Mouse (Mus musculus) embryonic facial prominence, embryonic 14.5 days (tissue): ENCODE results near the gene Actr10. TPM values are rescaled to one million over a fixed set of nuclear protein-coding genes. Genes with fewer than 3 reads are reported as not detected.

Experiments used
- ATAC-seq: fragments of 200-750 bp; cut with Nextera tagmentation; 2 replicates; pipeline ENCODE4 v1.8.0; 2017; ENCODE audit warnings: low read depth, moderate number of reproducible peaks, moderate TSS enrichment
- DNase-seq: peaks from one replicate; pipeline ENCODE4 v3.0.0-alpha.2; 2015; ENCODE audit warnings: low spot score
- H3K27ac ChIP-seq: fragments of 300-500 bp; sonication (generic); replicated peaks from 2 replicates; pipeline ENCODE4 v1.5.1; 2014; ENCODE audit warnings: low read depth, mild to moderate bottlenecking, low read length, moderate library complexity
- H3K27me3 ChIP-seq: fragments of 300-500 bp; sonication (generic); replicated peaks from 2 replicates; pipeline ENCODE4 v1.6.1; 2014; ENCODE audit warnings: low read length; ENCODE audit not compliant: control insufficient read depth, insufficient read depth
- H3K36me3 ChIP-seq: fragments of 300-500 bp; sonication (generic); 2 replicates; pipeline ENCODE4 v1.6.1; 2014; ENCODE audit warnings: low read length, mixed read lengths; ENCODE audit not compliant: control insufficient read depth, insufficient read depth
- H3K4me1 ChIP-seq: fragments of 300-500 bp; sonication (generic); 2 replicates; pipeline ENCODE4 v1.6.1; 2014; ENCODE audit warnings: antibody characterized with exemption, low read length; ENCODE audit not compliant: control insufficient read depth, insufficient read depth
- H3K4me2 ChIP-seq: fragments of 300-500 bp; sonication (generic); 2 replicates; pipeline ENCODE4 v1.6.1; 2014; ENCODE audit warnings: low read depth, mild to moderate bottlenecking, low read length, moderate library complexity, mixed read lengths
- H3K4me3 ChIP-seq: fragments of 300-500 bp; sonication (generic); 2 replicates; pipeline ENCODE4 v1.5.1; 2014; ENCODE audit warnings: low read depth, mild to moderate bottlenecking, low read length
- H3K9ac ChIP-seq: fragments of 300-500 bp; sonication (generic); 2 replicates; pipeline ENCODE4 v1.6.1; 2014; ENCODE audit warnings: low read depth, mild to moderate bottlenecking, low read length, moderate library complexity, mixed read lengths
- H3K9me3 ChIP-seq: fragments of 300-500 bp; sonication (generic); 2 replicates; pipeline ENCODE4 v1.6.1; 2016; ENCODE audit warnings: low read length; ENCODE audit not compliant: control insufficient read depth
- WGBS: fragments of 180-500 bp; shearing (Covaris S2); extraction: QIAGEN DNeasy Blood & Tissue Kit; methylation state at CpG from one replicate; pipeline ENCODE4 v1.1.7; 2014; 5-methylcytosine and 5-hydroxymethylcytosine counted together
- polyA plus RNA-seq: library from polyadenylated mRNA; unstranded; fragments of >200 nt; fragmentation: Nextera tagmentation; extraction: Ambion mirVana; gene quantifications from 2 replicates; pipeline ENCODE4 v1.2.1, GENCODE M21; 2014

Actr10 gene
- polyA plus RNA-seq, 1 experiment from 2014 or later, result 269 TPM

GRCm38 (mm10) chr12:70906867-70907266 lies 30.8 kb upstream of the Actr10 start:
- no peak overlapping the region for H3K4me2 ChIP-seq
- DNase-seq, result peak; percentile 39
- WGBS, result 59% methylated on average over 9 of the region's 9 CpGs
- peaks cover 25% of the 10 kb centered on the region for H3K36me3 ChIP-seq
- ATAC-seq, result no peak
- H3K9ac ChIP-seq, result no peak overlapping the region
- H3K4me3 ChIP-seq, result no peak overlapping the region
- no peaks in the 10 kb centered on the region for H3K27me3 ChIP-seq
- H3K4me1 ChIP-seq, result no peaks in the 10 kb centered on the region
- 0 out of 2 replicates have a peak, but pooled peaks cover 9% of the 10 kb centered on the region for H3K9me3 ChIP-seq
- H3K27ac ChIP-seq, result 0 out of 2 replicates have a peak overlapping the region, but pooled peaks have one; percentile 16

- H3K4me3 ChIP-seq, result no peak overlapping the region
- H3K27ac ChIP-seq, result no peak overlapping the region
- DNase-seq, result peak; percentile 50
- H3K9ac ChIP-seq, result no peak overlapping the region
- WGBS, result 71% methylated on average over 11 of the region's 11 CpGs
- no peaks in the 10 kb centered on the region for H3K27me3 ChIP-seq
- peak; percentile 72; the same call in 1 of the 2 replicates for ATAC-seq
- H3K36me3 ChIP-seq, result peaks cover 18% of the 10 kb centered on the region
- H3K4me2 ChIP-seq, result no peak overlapping the region
- H3K4me1 ChIP-seq, result no peaks in the 10 kb centered on the region
- H3K9me3 ChIP-seq, result 0 out of 2 replicates have a peak, but pooled peaks cover 9% of the 10 kb centered on the region
Observed at GRCm38 (mm10) chr12:70907651-70908050, 30.0 kb upstream of the Actr10 start.

GRCm38 (mm10) chr12:70908076-70908475 lies 29.6 kb upstream of the Actr10 start:
- Histone ChIP-seq H3K27me3 (no peaks in the 10 kb centered on the region), H3K4me1 (no peaks in the 10 kb centered on the region), H3K4me3 (no peak overlapping the region), H3K27ac (no peak overlapping the region), H3K9ac (no peak overlapping the region), H3K36me3 (peaks cover 14% of the 10 kb centered on the region), H3K4me2 (no peak overlapping the region), H3K9me3 (0 out of 2 replicates have a peak, but pooled peaks cover 9% of the 10 kb centered on the region)
- WGBS, result 54% methylated on average over 4 of the region's 4 CpGs
- ATAC-seq (no peak), DNase-seq (no peak)

- Histone ChIP-seq H3K4me2 (no peak overlapping the region), H3K4me3 (no peak overlapping the region), H3K9me3 (0 out of 2 replicates have a peak, but pooled peaks cover 9% of the 10 kb centered on the region), H3K36me3 (no peaks in the 10 kb centered on the region), H3K27me3 (no peaks in the 10 kb centered on the region), H3K27ac (no peak overlapping the region), H3K9ac (no peak overlapping the region), H3K4me1 (no peaks in the 10 kb centered on the region)
- WGBS, result 14% methylated on average over 9 of the region's 9 CpGs
- peak; percentile 62; the same call in 1 of the 2 replicates for ATAC-seq
- peak; percentile 85 for DNase-seq
Observed at GRCm38 (mm10) chr12:70910241-70910720, 27.4 kb upstream of the Actr10 start.

GRCm38 (mm10) chr12:70911029-70911428 lies 26.6 kb upstream of the Actr10 start:
- no peaks in the 10 kb centered on the region for H3K27me3 ChIP-seq
- H3K9ac ChIP-seq, result no peak overlapping the region
- no peak overlapping the region for H3K27ac ChIP-seq
- H3K9me3 ChIP-seq, result 0 out of 2 replicates have a peak, but pooled peaks cover 2% of the 10 kb centered on the region
- H3K4me3 ChIP-seq, result no peak overlapping the region
- peak; percentile 44; the same call in 1 of the 2 replicates for ATAC-seq
- WGBS, result 6% methylated on average over 5 of the region's 5 CpGs
- no peaks in the 10 kb centered on the region for H3K4me1 ChIP-seq
- DNase-seq, result peak; percentile 87
- H3K36me3 ChIP-seq, result no peaks in the 10 kb centered on the region
- H3K4me2 ChIP-seq, result no peak overlapping the region

GRCm38 (mm10) chr12:70911676-70912379 lies 25.8 kb upstream of the Actr10 start:
- Histone ChIP-seq H3K4me1 (no peaks in the 10 kb centered on the region), H3K4me3 (no peak overlapping the region), H3K36me3 (no peaks in the 10 kb centered on the region), H3K9ac (no peak overlapping the region), H3K27me3 (no peaks in the 10 kb centered on the region), H3K27ac (no peak overlapping the region), H3K4me2 (no peak overlapping the region), H3K9me3 (no peaks in the 10 kb centered on the region)
- DNase-seq (no peak), ATAC-seq (no peak)
- 78% methylated on average over 17 of the region's 17 CpGs for WGBS

- Histone ChIP-seq H3K9me3 (no peaks in the 10 kb centered on the region), H3K36me3 (no peaks in the 10 kb centered on the region), H3K27me3 (no peaks in the 10 kb centered on the region), H3K9ac (no peak overlapping the region), H3K27ac (no peak overlapping the region), H3K4me1 (no peaks in the 10 kb centered on the region), H3K4me2 (no peak overlapping the region), H3K4me3 (no peak overlapping the region)
- 44% methylated on average over 3 of the region's 3 CpGs for WGBS
- peak; percentile 61 for ATAC-seq
- DNase-seq, result peak; percentile 48
Observed at GRCm38 (mm10) chr12:70913429-70913828, 24.2 kb upstream of the Actr10 start.

- Histone ChIP-seq H3K36me3 (no peaks in the 10 kb centered on the region), H3K9me3 (no peaks in the 10 kb centered on the region), H3K9ac (no peak overlapping the region), H3K4me1 (no peaks in the 10 kb centered on the region), H3K27me3 (no peaks in the 10 kb centered on the region), H3K4me3 (no peak overlapping the region), H3K4me2 (no peak overlapping the region), H3K27ac (no peak overlapping the region)
- DNase-seq, result peak; percentile 73
- WGBS, result 43% methylated on average over 11 of the region's 11 CpGs
- no peak for ATAC-seq
Observed at GRCm38 (mm10) chr12:70914387-70914786, 23.3 kb upstream of the Actr10 start.
